Mouse (Mus musculus): Measurements from ENCODE around the gene Mbd6.

The Mbd6 gene

GRCm38 (mm10) chr10:127288328-127288799 lies 454 bp downstream of the Mbd6 start:
- in situ Hi-C loops (cut with MboI, MseI): no loop called here

- in situ Hi-C loops (cut with MboI, MseI): no loop called here
Observed at GRCm38 (mm10) chr10:127287936-127288293, 903 bp downstream of the Mbd6 start.

GRCm38 (mm10) chr10:127287271-127287935 lies 1.4 kb downstream of the Mbd6 start:
- in situ Hi-C loops (cut with MboI, MseI): no loop called here

- in situ Hi-C loops (cut with MboI, MseI): no loop called here
Observed at GRCm38 (mm10) chr10:127286730-127287129, 2.1 kb downstream of the Mbd6 start.

GRCm38 (mm10) chr10:127286194-127286593 lies 2.6 kb downstream of the Mbd6 start:
- in situ Hi-C loops (cut with MboI, MseI): no loop called here

GRCm38 (mm10) chr10:127285644-127286043 lies 3.2 kb downstream of the Mbd6 start:
- in situ Hi-C loops (cut with MboI, MseI): no loop called here

- in situ Hi-C loops (cut with MboI, MseI): no loop called here
Observed at GRCm38 (mm10) chr10:127284724-127285500, 3.9 kb downstream of the Mbd6 start.

GRCm38 (mm10) chr10:127284105-127284622 lies 4.7 kb downstream of the Mbd6 start:
- in situ Hi-C loops (cut with MboI, MseI): no loop called here

GRCm38 (mm10) chr10:127282620-127283215 lies 6.1 kb downstream of the Mbd6 start:
- in situ Hi-C loops (cut with MboI, MseI): no loop called here

- in situ Hi-C loops (cut with MboI, MseI): no loop called here
Observed at GRCm38 (mm10) chr10:127281316-127281715, 7.5 kb downstream of the Mbd6 start.

- in situ Hi-C loops (cut with MboI, MseI): no loop called here
Observed at GRCm38 (mm10) chr10:127279730-127280129, 9.1 kb downstream of the Mbd6 start.

- in situ Hi-C loops (cut with MboI, MseI): no loop called here
Observed at GRCm38 (mm10) chr10:127274261-127275022, 14.4 kb downstream of the Mbd6 start.

GRCm38 (mm10) chr10:127272371-127272770 lies 16.4 kb downstream of the Mbd6 start:
- in situ Hi-C loops (cut with MboI, MseI): no loop called here

- in situ Hi-C loops (cut with MboI, MseI): no loop called here
Observed at GRCm38 (mm10) chr10:127269884-127270283, 18.9 kb downstream of the Mbd6 start.

GRCm38 (mm10) chr10:127269036-127269435 lies 19.8 kb downstream of the Mbd6 start:
- in situ Hi-C loops (cut with MboI, MseI): no loop called here

- in situ Hi-C loops (cut with MboI, MseI): no loop called here
Observed at GRCm38 (mm10) chr10:127268401-127268800, 20.4 kb downstream of the Mbd6 start.

GRCm38 (mm10) chr10:127267318-127267717 lies 21.5 kb downstream of the Mbd6 start:
- in situ Hi-C loops (cut with MboI, MseI): no loop called here

GRCm38 (mm10) chr10:127266112-127267091 lies 22.4 kb downstream of the Mbd6 start, which contains the start of gene Dctn2:
TSS of gene Dctn2 (plus strand) at chr10:127266368.
- in situ Hi-C loops (cut with MboI, MseI): no loop called here

- in situ Hi-C loops (cut with MboI, MseI): no loop called here
Observed at GRCm38 (mm10) chr10:127265727-127266111, 23.1 kb downstream of the Mbd6 start.

GRCm38 (mm10) chr10:127264971-127265370 lies 23.8 kb downstream of the Mbd6 start:
- in situ Hi-C loops (cut with MboI, MseI): no loop called here
